Mouse (Mus musculus) stomach, postnatal 0 days (tissue): ENCODE measurements around the gene Tmem30b. TPM values are rescaled to one million over a fixed set of nuclear protein-coding genes. Genes with fewer than 3 reads are reported as not detected.
"Not testable (repeated sequence)": the region's sequence is repeated elsewhere in the genome, so short reads cannot be mapped to it uniquely, and the experiment has no call there.

Experiments
- ATAC-seq: fragments of 200-750 bp; cut with Nextera tagmentation; 2 replicates; pipeline ENCODE4 v1.8.0; 2017; ENCODE audit not compliant: low FRiP score, low TSS enrichment
- DNase-seq: peaks from one replicate; pipeline ENCODE4 v3.0.0-alpha.2; 2016; ENCODE audit warnings: low spot score
- H3K27ac ChIP-seq: fragments of 300-500 bp; sonication (generic); replicated peaks from 2 replicates; pipeline ENCODE4 v1.5.1; 2014; ENCODE audit warnings: mild to moderate bottlenecking, control low read depth
- H3K27me3 ChIP-seq: fragments of 300-500 bp; sonication (generic); 2 replicates; pipeline ENCODE4 v1.6.1; 2014; ENCODE audit warnings: low read length; ENCODE audit not compliant: control insufficient read depth, insufficient read depth
- H3K36me3 ChIP-seq: fragments of 300-500 bp; sonication (generic); 2 replicates; pipeline ENCODE4 v1.6.1; 2014; ENCODE audit warnings: low read length, mixed read lengths; ENCODE audit not compliant: control insufficient read depth, insufficient read depth
- H3K4me1 ChIP-seq: fragments of 300-500 bp; sonication (generic); replicated peaks from 2 replicates; pipeline ENCODE4 v1.6.1; 2014; ENCODE audit warnings: antibody characterized with exemption; ENCODE audit not compliant: control insufficient read depth, insufficient read depth
- H3K4me2 ChIP-seq: fragments of 300-500 bp; sonication (generic); replicated peaks from 2 replicates; pipeline ENCODE4 v1.6.1; 2014; ENCODE audit warnings: low read depth, mild to moderate bottlenecking, control low read depth, moderate library complexity
- H3K4me3 ChIP-seq: fragments of 300-500 bp; sonication (generic); 2 replicates; pipeline ENCODE4 v1.5.1; 2014; ENCODE audit warnings: low read depth, low read length, control low read depth
- H3K9ac ChIP-seq: fragments of 300-500 bp; sonication (generic); 2 replicates; pipeline ENCODE4 v1.6.1; 2014; ENCODE audit warnings: mild to moderate bottlenecking, low read length, control low read depth, mixed read lengths
- H3K9me3 ChIP-seq: fragments of 300-500 bp; sonication (generic); 2 replicates; pipeline ENCODE4 v1.6.1; 2016; ENCODE audit warnings: low read length; ENCODE audit not compliant: control insufficient read depth
- CTCF ChIP-seq: IDR thresholded peaks from 2 replicates; pipeline ENCODE4 v1.5.1; 2016; ENCODE audit warnings: antibody characterized with exemption, low read depth, mild to moderate bottlenecking, moderate library complexity
- EP300 ChIP-seq: optimal IDR thresholded peaks from 2 replicates; pipeline ENCODE3; 2016; ENCODE audit warnings: antibody characterized with exemption
- WGBS: fragments of 180-500 bp; shearing (Covaris S2); extraction: QIAGEN DNeasy Blood & Tissue Kit; methylation state at CpG from one replicate; pipeline ENCODE4 v1.1.7; 2014; 5-methylcytosine and 5-hydroxymethylcytosine counted together
- polyA plus RNA-seq: library from polyadenylated mRNA; unstranded; fragments of >200 nt; fragmentation: Nextera tagmentation; extraction: Ambion mirVana; gene quantifications from 2 replicates; pipeline ENCODE4 v1.2.1, GENCODE M21; 2015

Gene Tmem30b
- polyA plus RNA-seq, 1 experiment from 2014 or later, result 78.3 TPM

DNA sequence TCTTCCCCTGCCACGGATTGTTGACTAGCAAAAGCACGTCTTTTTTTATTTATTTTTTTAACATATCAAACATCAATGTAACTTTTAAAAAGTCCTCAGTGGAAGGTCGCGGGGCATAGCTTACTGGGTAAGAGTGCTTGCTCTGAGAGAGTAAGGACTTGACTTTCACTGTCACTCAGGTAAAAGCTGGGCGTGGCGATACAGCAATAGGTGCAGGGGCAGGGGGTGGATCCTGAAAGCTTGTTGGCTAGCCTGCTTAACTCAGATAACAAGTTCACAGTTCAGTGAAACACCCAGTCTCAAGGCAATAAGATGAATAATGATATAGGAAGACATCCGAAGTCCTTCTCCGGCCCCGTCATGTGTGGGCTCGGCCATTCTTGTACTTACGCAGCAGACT lies 16.6 kb downstream of the Tmem30b start:
- no peaks in the 10 kb centered on the region for H3K36me3 ChIP-seq
- DNase-seq (peak; percentile 56), ATAC-seq (peak; percentile 55; the same call in 1 of the 2 replicates)
- no peaks in the 10 kb centered on the region for H3K9me3 ChIP-seq
- H3K4me2 ChIP-seq, result 0 out of 2 replicates have a peak overlapping the region, but pooled peaks have one; percentile 5
- TF ChIP-seq CTCF (no peak), EP300 (no peak)
- H3K4me1 ChIP-seq, result no peaks in the 10 kb centered on the region
- 57% methylated on average over 11 of the region's 11 CpGs for WGBS
- no peak overlapping the region; the same call in 1 of the 2 replicates for H3K4me3 ChIP-seq
- H3K9ac ChIP-seq, result no peak overlapping the region
- H3K27ac ChIP-seq, result no peak overlapping the region
- H3K27me3 ChIP-seq, result no peaks in the 10 kb centered on the region; the same call in 1 of the 2 replicates

DNA sequence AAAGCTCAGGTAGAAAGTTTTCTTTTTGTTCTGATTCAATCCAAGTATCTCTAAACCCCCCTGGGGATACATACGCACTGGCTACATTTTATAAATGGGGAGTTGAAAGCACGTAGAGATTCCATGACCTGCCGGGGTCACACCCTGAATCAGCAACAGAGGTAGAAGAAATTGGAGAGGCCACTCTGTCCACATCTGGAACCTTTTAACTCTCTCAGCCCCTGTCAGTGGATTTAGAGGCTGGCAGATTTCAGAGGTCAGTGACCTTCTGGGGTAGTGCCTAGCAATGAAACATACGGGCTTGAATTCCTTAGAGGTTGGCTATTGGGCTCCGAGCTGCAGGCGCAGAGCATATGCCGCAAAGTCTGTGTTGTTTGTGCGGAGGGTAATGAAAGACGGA lies 17.1 kb downstream of the Tmem30b start:
- no peak overlapping the region; the same call in 1 of the 2 replicates for H3K4me3 ChIP-seq
- no peak for DNase-seq
- no peaks in the 10 kb centered on the region for H3K36me3 ChIP-seq
- no peaks in the 10 kb centered on the region; the same call in 1 of the 2 replicates for H3K27me3 ChIP-seq
- no peak overlapping the region for H3K4me2 ChIP-seq
- H3K9me3 ChIP-seq, result no peaks in the 10 kb centered on the region
- no peak overlapping the region for H3K9ac ChIP-seq
- no peak overlapping the region for H3K27ac ChIP-seq
- no peak for TF ChIP-seq CTCF
- TF ChIP-seq EP300, result no peak
- H3K4me1 ChIP-seq, result no peaks in the 10 kb centered on the region
- WGBS, result 43% methylated on average over 9 of the region's 9 CpGs
- no peak for ATAC-seq

DNA sequence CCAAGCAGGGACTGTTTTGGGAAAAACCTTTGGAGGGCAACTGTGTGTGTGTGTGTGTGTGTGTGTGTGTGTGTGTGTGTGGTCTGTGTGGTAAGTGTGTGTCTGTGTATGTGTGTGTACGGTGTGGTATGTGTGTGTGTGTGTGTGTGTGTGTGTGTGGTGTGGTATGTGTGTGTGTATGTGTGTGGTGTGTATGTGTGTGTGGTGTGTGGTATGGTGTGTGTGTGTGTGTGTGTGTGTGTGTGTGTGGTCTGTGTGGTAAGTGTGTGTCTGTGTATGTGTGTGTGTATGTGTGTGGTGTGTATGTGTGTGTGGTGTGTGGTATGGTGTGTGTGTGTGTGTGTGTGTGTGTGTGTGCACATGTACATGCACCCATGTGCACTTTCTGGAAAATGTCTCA lies 18.1 kb downstream of the Tmem30b start:
- not testable (repeated sequence) for H3K4me3 ChIP-seq, H3K9me3 ChIP-seq, H3K27me3 ChIP-seq, H3K27ac ChIP-seq, H3K9ac ChIP-seq, H3K4me2 ChIP-seq, ATAC-seq, H3K36me3 ChIP-seq, H3K4me1 ChIP-seq, DNase-seq
- 86% methylated on average over 1 of the region's 1 CpGs for WGBS

DNA sequence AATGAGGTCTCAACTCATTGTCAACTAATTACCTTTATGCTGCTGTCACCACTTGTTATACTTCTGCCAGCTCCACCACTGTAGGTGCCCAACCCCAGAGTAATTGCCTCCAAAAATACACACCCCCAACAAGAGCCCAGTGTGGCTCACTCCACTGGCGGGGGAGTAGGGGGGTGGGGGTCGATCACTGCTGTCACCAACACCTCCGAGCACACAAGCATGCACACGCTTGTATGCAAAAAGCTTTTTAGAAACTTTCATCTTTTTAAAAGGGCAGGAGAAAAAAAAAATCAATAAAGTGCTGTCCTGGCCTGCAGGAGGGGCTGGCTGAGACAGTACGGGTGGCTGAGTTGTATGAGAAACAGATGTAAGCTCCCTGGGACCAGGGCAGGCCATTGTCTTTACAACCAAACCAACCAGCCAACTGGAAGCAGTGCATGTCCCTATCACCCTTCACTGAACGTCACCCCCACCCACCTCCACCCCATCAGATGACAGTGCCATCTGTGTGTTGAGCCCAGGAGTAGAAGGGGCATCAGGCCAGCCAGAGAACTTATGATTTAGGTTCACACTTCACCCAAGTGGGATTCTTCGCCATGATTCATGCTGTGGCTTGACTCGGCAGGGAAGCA lies 20.8 kb downstream of the Tmem30b start:
- no peak overlapping the region for H3K4me3 ChIP-seq
- H3K4me1 ChIP-seq, result no peaks in the 10 kb centered on the region
- H3K27me3 ChIP-seq, result no peaks in the 10 kb centered on the region; the same call in 1 of the 2 replicates
- no peak for ATAC-seq
- H3K9me3 ChIP-seq, result no peaks in the 10 kb centered on the region
- no peak for TF ChIP-seq EP300
- no peak for TF ChIP-seq CTCF
- DNase-seq, result no peak
- no peak overlapping the region for H3K27ac ChIP-seq
- no peak overlapping the region for H3K4me2 ChIP-seq
- no peaks in the 10 kb centered on the region for H3K36me3 ChIP-seq
- 56% methylated on average over 8 of the region's 8 CpGs for WGBS
- no peak overlapping the region for H3K9ac ChIP-seq

DNA sequence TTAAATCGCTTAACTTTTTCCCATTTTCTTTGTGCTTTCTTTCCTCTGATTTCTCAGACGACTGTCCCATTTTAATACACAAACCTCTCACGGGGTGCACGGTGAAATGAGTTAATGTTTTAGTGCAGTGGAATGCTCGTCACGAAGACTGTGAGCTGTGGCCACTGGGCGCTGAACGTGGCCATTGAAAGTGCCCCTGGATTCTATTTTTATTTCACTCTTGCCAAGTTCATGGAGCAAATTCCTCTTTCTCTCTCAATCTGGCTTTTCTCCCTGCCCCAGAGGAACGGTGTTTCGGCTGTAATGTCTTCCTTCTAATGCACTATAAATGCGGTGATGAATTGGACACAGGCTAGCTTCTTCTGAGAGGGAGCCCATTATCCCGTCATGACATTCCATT lies 23.1 kb downstream of the Tmem30b start:
- TF ChIP-seq EP300 (no peak), CTCF (no peak)
- H3K36me3 ChIP-seq, result no peaks in the 10 kb centered on the region
- H3K4me3 ChIP-seq, result no peak overlapping the region
- 66% methylated on average over 12 of the region's 12 CpGs for WGBS
- no peak overlapping the region for H3K9ac ChIP-seq
- DNase-seq (no peak), ATAC-seq (no peak)
- no peak overlapping the region for H3K27ac ChIP-seq
- H3K9me3 ChIP-seq, result no peaks in the 10 kb centered on the region
- no peaks in the 10 kb centered on the region for H3K4me1 ChIP-seq
- no peak overlapping the region for H3K4me2 ChIP-seq
- no peaks in the 10 kb centered on the region; the same call in 1 of the 2 replicates for H3K27me3 ChIP-seq

DNA sequence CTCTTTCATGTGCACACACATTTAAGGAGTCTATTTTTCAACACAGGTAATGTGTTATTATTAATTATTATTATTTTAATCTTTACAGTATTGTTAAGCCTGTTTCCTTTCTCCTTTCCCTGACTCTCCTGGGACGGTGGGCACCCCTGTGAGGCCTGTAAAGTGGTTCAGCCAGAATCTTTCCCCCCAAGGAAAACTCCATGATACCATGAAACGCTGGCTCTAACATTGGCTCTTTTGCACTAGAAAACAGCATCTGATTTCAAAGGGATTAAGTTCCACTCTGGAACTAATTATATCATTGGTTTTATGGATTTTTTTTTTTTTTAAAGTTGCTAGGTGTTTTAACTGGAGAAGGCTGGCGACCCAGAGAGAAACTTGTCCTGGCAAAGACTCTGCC lies 24.2 kb downstream of the Tmem30b start:
- no peak overlapping the region for H3K4me3 ChIP-seq
- WGBS, result 75% methylated on average over 3 of the region's 3 CpGs
- H3K27me3 ChIP-seq, result no peaks in the 10 kb centered on the region; the same call in 1 of the 2 replicates
- H3K36me3 ChIP-seq, result no peaks in the 10 kb centered on the region
- no peak for ATAC-seq
- H3K9ac ChIP-seq, result no peak overlapping the region
- H3K4me1 ChIP-seq, result no peaks in the 10 kb centered on the region
- TF ChIP-seq EP300, result no peak
- TF ChIP-seq CTCF, result no peak
- no peak overlapping the region for H3K4me2 ChIP-seq
- H3K9me3 ChIP-seq, result no peaks in the 10 kb centered on the region
- DNase-seq, result no peak
- H3K27ac ChIP-seq, result no peak overlapping the region
